In the genomic region with DNA sequence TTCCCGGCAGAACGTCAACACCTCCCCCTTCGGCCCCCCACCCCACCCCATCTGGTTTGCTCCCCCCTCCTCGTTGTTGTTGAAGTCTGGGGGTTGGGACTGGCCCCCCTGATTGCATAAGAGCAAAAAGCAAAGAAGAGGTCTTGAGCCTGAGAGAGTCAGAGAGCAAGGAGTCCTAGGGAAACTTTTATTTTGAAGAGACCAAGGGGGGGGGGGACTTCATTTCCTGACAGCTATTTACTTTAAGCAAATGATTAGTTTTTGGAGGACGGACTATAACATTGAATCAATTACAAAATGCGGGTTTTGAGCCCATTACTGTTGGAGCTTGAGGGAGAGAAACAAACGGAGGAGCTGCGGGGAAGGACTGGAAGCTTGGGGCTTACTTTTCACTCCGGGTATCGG, we compare ENCODE assay signal across 9 mouse cellular contexts. TPM values are rescaled to one million over a fixed set of nuclear protein-coding genes. Genes with fewer than 3 reads are reported as not detected.
DNase-seq lines count a peak whose midpoint lies in the region; ATAC-seq and TF ChIP-seq lines count a peak whose summit lies in the region.
"Had no signal": no experiment of that assay in that cellular context is flagged by ENCODE, and none has a peak within 500 bp of the region (broad histone marks: within the 10 kb centered on the region; RNA-seq: fewer than 3 reads in every experiment).

A gene (plus strand): TSS at position 272 of the 405 bp plus-strand sequence.

- no peak for TF ChIP-seq POLR2A in brain, embryonic 14.5 days (IDR thresholded peaks at IDR 0.05; ENCODE audit: borderline replicate concordance, extremely low read depth, insufficient read depth, insufficient read length, poor library complexity, severe bottlenecking)
- TF ChIP-seq POLR2A in liver, adult 2 months (IDR thresholded peaks at IDR 0.05; ENCODE audit: extremely low read depth, insufficient read depth, low read length), result no peak

- peak within 1 kb of the TSS; percentile 55 for H3K4me2 ChIP-seq in intestine, embryonic 14.5 days (ENCODE audit: low read length)

- H3K4me1 ChIP-seq in ES-E14 (ENCODE audit: control insufficient read depth in 2 of 2, insufficient read depth in 2 of 2, low read length in 2 of 2, poor library complexity in 1 of 2), result peaks cover 0 to 6% of the 10 kb centered on the region in 2 experiments; a peak in 1 of 4 replicates
- peaks cover 14% of the 10 kb centered on the region for H3K4me1 ChIP-seq in intestine, embryonic 14.5 days (replicated peaks; ENCODE audit: control insufficient read depth, insufficient read depth, low read length)
- peaks cover 4% of the 10 kb centered on the region; the same call in 1 of the 2 replicates for H3K4me1 ChIP-seq in liver, adult 2 months (ENCODE audit: control insufficient read depth, insufficient read depth, low read length)

- no peak within 1 kb of the TSS for H3K27ac ChIP-seq in ES-E14 (ENCODE audit: insufficient read depth, low read depth, low read length, poor library complexity, severe bottlenecking)
- H3K27ac ChIP-seq in intestine, embryonic 14.5 days (ENCODE audit: low read depth), result peak within 1 kb of the TSS; percentile 96
- 0 out of 2 replicates have a peak within 1 kb of the TSS, but pooled peaks have one; percentile 9 for H3K27ac ChIP-seq in liver, adult 2 months (replicated peaks; ENCODE audit: insufficient read depth, low read depth, low read length)

- in situ Hi-C loops in ES-E14 (cut with MboI; ENCODE audit: low sequenced_read_pairs in 2 of 2, unreplicated experiment in 2 of 2), result loop anchor here (5.0 to 25.0 kb wide), 4 partner anchors 80 to 717 kb away; no protein-coding TSS in a partner anchor

- H3K36me3 ChIP-seq in ES-E14 (ENCODE audit: control insufficient read depth, insufficient read depth, low read length, poor library complexity, severe bottlenecking), result no peaks in the 10 kb centered on the region
- no peaks in the 10 kb centered on the region for H3K36me3 ChIP-seq in intestine, embryonic 14.5 days (ENCODE audit: control insufficient read depth, insufficient read depth, low read length)
- no peaks in the 10 kb centered on the region for H3K36me3 ChIP-seq in liver, adult 2 months (ENCODE audit: control insufficient read depth, insufficient read depth, low read length)

- no peak for DNase-seq in ES-E14 (ENCODE audit: low read depth, low spot score)
- DNase-seq in brain, embryonic 14.5 days (ENCODE audit: low read depth), result peak; percentile 63
- peak; percentile 50 for DNase-seq in gastrocnemius, postnatal 25 days
- peak; percentile 64 for DNase-seq in intestine, embryonic 14.5 days (ENCODE audit: low spot score)
- peak; percentile 51 for DNase-seq in liver, adult 2 months (ENCODE audit: extremely low read depth, low read depth, low spot score)
- peak; percentile 36 for DNase-seq in retina, embryonic 14.5 days (ENCODE audit: low spot score)
- DNase-seq in spleen, adult 12 weeks (ENCODE audit: low spot score), result no peak

- H3K4me3 ChIP-seq in ES-E14 (ENCODE audit: insufficient read depth in 1 of 2, low read depth in 1 of 2, low read length in 2 of 2, poor library complexity in 1 of 2, severe bottlenecking in 1 of 2), result peak within 1 kb of the TSS; percentile 2 to 29
- H3K4me3 ChIP-seq in intestine, embryonic 14.5 days (ENCODE audit: low read depth, low read length), result peak within 1 kb of the TSS; percentile 63
- H3K4me3 ChIP-seq in liver, adult 2 months (ENCODE audit: insufficient read depth, low read depth, low read length), result peak within 1 kb of the TSS; percentile 34
- H3K4me3 ChIP-seq: myocyte had no signal

- H3K79me2 ChIP-seq in liver, adult 2 months (ENCODE audit: control insufficient read depth, insufficient read depth, low read length), result no peaks in the 10 kb centered on the region

- ATAC-seq in intestine, embryonic 14.5 days (replicated peaks; ENCODE audit: low FRiP score, low TSS enrichment, low read depth), result no peak
- ATAC-seq in megakaryocyte-erythroid progenitor cell, adult 5-6 weeks (replicated peaks; ENCODE audit: low FRiP score, low TSS enrichment, poor library complexity, severe bottlenecking), result no peak

- H3K9me3 ChIP-seq in ES-E14 (ENCODE audit: control insufficient read depth, insufficient read depth, low read depth, low read length), result no peaks in the 10 kb centered on the region
- H3K9me3 ChIP-seq in intestine, embryonic 14.5 days (ENCODE audit: control insufficient read depth, low read length), result no peaks in the 10 kb centered on the region

- TF ChIP-seq CTCF in brain, embryonic 14.5 days (IDR thresholded peaks at IDR 0.05; ENCODE audit: borderline replicate concordance, extremely low read depth, insufficient read depth, insufficient read length), result no peak
- TF ChIP-seq CTCF in liver, adult 2 months (IDR thresholded peaks at IDR 0.05; ENCODE audit: low read depth, low read length), result no peak

- no peak within 1 kb of the TSS for H3K9ac ChIP-seq in ES-E14 (ENCODE audit: insufficient read depth, low read depth, low read length, poor library complexity, severe bottlenecking)
- H3K9ac ChIP-seq in intestine, embryonic 14.5 days (ENCODE audit: low read length), result peak within 1 kb of the TSS; percentile 93
- H3K9ac ChIP-seq in liver, adult 2 months (ENCODE audit: low read depth, low read length), result peak within 1 kb of the TSS; percentile 34; the same call in 1 of the 2 replicates

- H3K27me3 ChIP-seq in intestine, embryonic 14.5 days (replicated peaks; ENCODE audit: control insufficient read depth, insufficient read depth, low read length), result peaks cover 56% of the 10 kb centered on the region
- peaks cover 49% of the 10 kb centered on the region for H3K27me3 ChIP-seq in liver, adult 2 months (ENCODE audit: control insufficient read depth, insufficient read depth, low read length)

- 3% methylated on average over 10 of the region's 10 CpGs for WGBS in intestine, embryonic 14.5 days
- WGBS in liver, adult 2 months, result 3% methylated on average over 10 of the region's 10 CpGs

TF ChIP-seq in ES-E14, 5 proteins besides CTCF, POLR2A, EP300 and RAD21:
- TF ChIP-seq MAFK (IDR thresholded peaks at IDR 0.05; ENCODE audit: insufficient read depth, low read depth, low read length) (no peak), HCFC1 (IDR thresholded peaks at IDR 0.05; ENCODE audit: borderline replicate concordance, insufficient read depth, low read length) (no peak), CHD2 (IDR thresholded peaks at IDR 0.05; ENCODE audit: low read depth, low read length) (no peak), ZNF384 (IDR thresholded peaks at IDR 0.05; ENCODE audit: low read depth, low read length) (no peak), ZC3H11A (IDR thresholded peaks at IDR 0.05; ENCODE audit: borderline replicate concordance, low read depth, low read length) (no peak)

RNA-seq across cellular contexts. Expression of the gene that starts here (rescaled TPM):
- 2.8 and 10.2 TPM in 2 replicates for total RNA-seq in ES-E14 (2012; rRNA removed)
- 7.2 and 16.3 TPM in 2 replicates for polyA plus RNA-seq in brain, embryonic 14.5 days (2012; rRNA removed)
- 10 to 100 TPM; 16.1 to 18.0 TPM for total RNA-seq in gastrocnemius, postnatal 25 days (2021)
- polyA plus RNA-seq in intestine, embryonic 14.5 days (2014; fragmentation: Nextera tagmentation; extraction: Ambion mirVana), result 50.9 and 62.3 TPM in 2 replicates
- 4.5 and 5.2 TPM in 2 replicates for total RNA-seq in liver, adult 2 months (2014; rRNA removed)
- polyA plus RNA-seq in liver, adult 2 months (2012; rRNA removed), result 1.1 and 1.2 TPM in 2 replicates
- not detected in 2 replicates for total RNA-seq in megakaryocyte-erythroid progenitor cell, adult 5-6 weeks (2014; fragmentation: Nextera tagmentation)
- not detected in 2 replicates for total RNA-seq in megakaryocyte-erythroid progenitor cell, adult 5-6 weeks (2017)

Comparison
In these comparisons a context has a peak if more than half of its experiments do, and no peak if none do; other contexts are left out.
1. DNase-seq: peak in brain, embryonic 14.5 days (single experiment), gastrocnemius, postnatal 25 days (single experiment), intestine, embryonic 14.5 days (single experiment), liver, adult 2 months (single experiment) and retina, embryonic 14.5 days (single experiment); none in ES-E14 (single experiment) and spleen, adult 12 weeks (single experiment).
2. Peak in every context shown above with its lines, with median percentiles within 50 percentile points of each other: H3K4me3 ChIP-seq.